Mouse (Mus musculus) hindbrain, embryonic 13.5 days (tissue): ENCODE measurements around the gene Slco3a1. TPM values are rescaled to one million over a fixed set of nuclear protein-coding genes. Genes with fewer than 3 reads are reported as not detected.
A peak's percentile ranks its signal among the peaks of the same experiment; 100 is the strongest.

Experiments
- ATAC-seq: fragments of 200-750 bp; cut with Nextera tagmentation; 2 replicates; pipeline ENCODE4 v1.8.0; 2017; ENCODE audit warnings: moderate TSS enrichment; ENCODE audit not compliant: low FRiP score
- H3K27ac ChIP-seq: fragments of 300-500 bp; sonication (generic); 2 replicates; pipeline ENCODE4 v1.5.1; 2015; ENCODE audit warnings: inconsistent platforms, mild to moderate bottlenecking, moderate library complexity
- H3K27me3 ChIP-seq: fragments of 300-500 bp; sonication (generic); 2 replicates; pipeline ENCODE4 v1.6.1; 2015; ENCODE audit warnings: mild to moderate bottlenecking, inconsistent platforms
- H3K36me3 ChIP-seq: fragments of 300-500 bp; sonication (generic); 2 replicates; pipeline ENCODE4 v1.6.1; 2015; ENCODE audit warnings: mild to moderate bottlenecking, inconsistent platforms
- H3K4me1 ChIP-seq: fragments of 300-500 bp; sonication (generic); replicated peaks from 2 replicates; pipeline ENCODE4 v1.6.1; 2015; ENCODE audit warnings: inconsistent platforms
- H3K4me2 ChIP-seq: fragments of 300-500 bp; sonication (generic); 2 replicates; pipeline ENCODE4 v1.6.1; 2015; ENCODE audit warnings: inconsistent platforms, mild to moderate bottlenecking, moderate library complexity
- H3K4me3 ChIP-seq: fragments of 300-500 bp; sonication (generic); 2 replicates; pipeline ENCODE4 v1.5.1; 2015; ENCODE audit warnings: mild to moderate bottlenecking, inconsistent platforms
- H3K9ac ChIP-seq: fragments of 300-500 bp; sonication (generic); 2 replicates; pipeline ENCODE4 v1.6.1; 2015; ENCODE audit warnings: mild to moderate bottlenecking, inconsistent platforms
- H3K9me3 ChIP-seq: fragments of 300-500 bp; sonication (generic); 2 replicates; pipeline ENCODE4 v1.6.1; 2016; ENCODE audit warnings: inconsistent platforms
- WGBS: fragments of 180-500 bp; shearing (Covaris S2); methylation state at CpG from one replicate; pipeline ENCODE4 v1.1.7; 2015; 5-methylcytosine and 5-hydroxymethylcytosine counted together
- polyA plus RNA-seq: library from polyadenylated mRNA; unstranded; fragments of >200 nt; fragmentation: Nextera tagmentation; extraction: Ambion mirVana; gene quantifications from 2 replicates; pipeline ENCODE4 v1.2.1, GENCODE M21; 2015

Gene Slco3a1
- polyA plus RNA-seq, 1 experiment from 2014 or later, result 18.4 TPM

DNA sequence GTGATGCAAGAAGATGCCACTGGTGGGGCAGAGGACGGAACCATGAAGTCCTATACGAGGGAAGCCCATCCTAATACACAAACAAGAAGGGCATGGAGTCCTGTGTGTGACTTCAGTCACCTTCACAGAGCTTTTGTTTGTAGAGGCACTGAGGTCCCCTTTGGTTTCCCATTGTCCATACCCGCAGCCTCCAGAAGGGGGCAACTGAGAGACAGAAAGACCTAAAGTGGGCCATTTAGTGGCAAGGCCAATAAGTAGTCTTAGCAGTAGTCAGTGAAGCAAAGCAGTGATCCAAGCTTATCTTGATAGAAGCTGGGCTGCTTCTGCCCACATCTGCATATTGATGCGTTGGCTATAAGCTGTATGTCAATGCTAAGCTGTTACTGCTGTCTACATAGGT, 184.9 kb downstream of the Slco3a1 start:
- Histone ChIP-seq H3K4me1 (peaks cover 33% of the 10 kb centered on the region), H3K27ac (no peak overlapping the region), H3K9me3 (no peaks in the 10 kb centered on the region), H3K27me3 (0 out of 2 replicates have a peak, but pooled peaks cover 2% of the 10 kb centered on the region), H3K4me2 (no peak overlapping the region), H3K9ac (no peak overlapping the region), H3K4me3 (no peak overlapping the region), H3K36me3 (no peaks in the 10 kb centered on the region)
- WGBS, result 59% methylated on average over 4 of the region's 4 CpGs
- ATAC-seq, result no peak

DNA sequence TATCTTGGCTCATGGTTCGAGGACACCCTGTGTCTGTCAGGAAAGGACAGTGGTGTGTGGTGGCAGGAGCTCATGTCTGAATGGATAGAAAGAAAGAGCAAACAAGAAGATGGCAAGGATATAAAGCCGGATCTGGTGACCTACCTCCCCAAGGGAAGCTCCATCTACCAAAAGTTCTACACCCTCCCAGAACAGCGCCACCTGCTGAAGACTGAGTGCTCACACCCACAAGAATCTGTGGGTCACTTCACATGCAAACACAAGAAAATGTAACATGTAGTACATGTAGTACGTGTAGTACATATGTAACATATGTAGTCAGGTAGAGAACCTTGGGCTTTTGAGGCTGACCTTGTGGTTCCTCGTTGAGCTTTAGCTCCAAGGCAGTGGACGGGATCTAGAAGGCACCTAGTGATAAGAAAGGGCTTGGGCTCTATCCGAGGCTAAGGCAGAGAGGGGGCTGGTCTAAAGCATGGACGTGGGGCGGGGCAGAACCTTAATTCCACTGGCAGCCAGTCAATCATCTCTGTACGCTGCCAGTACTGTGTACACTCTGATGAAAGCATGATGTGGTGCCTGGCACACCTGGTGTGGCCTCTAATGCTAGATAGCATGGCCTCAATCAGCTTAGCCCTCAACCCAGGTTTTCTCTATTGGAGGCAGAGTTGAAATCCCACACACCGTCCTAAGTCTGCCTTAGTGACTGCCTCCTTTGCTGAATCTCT, 186.2 kb downstream of the Slco3a1 start:
- no peak overlapping the region for H3K4me2 ChIP-seq
- no peaks in the 10 kb centered on the region for H3K36me3 ChIP-seq
- no peak overlapping the region for H3K4me3 ChIP-seq
- WGBS, result 88% methylated on average over 11 of the region's 11 CpGs
- H3K27ac ChIP-seq, result no peak overlapping the region
- H3K27me3 ChIP-seq, result 0 out of 2 replicates have a peak, but pooled peaks cover 2% of the 10 kb centered on the region
- peaks cover 36% of the 10 kb centered on the region for H3K4me1 ChIP-seq
- no peaks in the 10 kb centered on the region for H3K9me3 ChIP-seq
- ATAC-seq, result no peak
- no peak overlapping the region for H3K9ac ChIP-seq

GRCm38 (mm10) chr7:74367350-74367749, 187.2 kb downstream of the Slco3a1 start:
- Histone ChIP-seq H3K27ac (peak overlapping the region; percentile 42; the same call in 1 of the 2 replicates), H3K9me3 (no peaks in the 10 kb centered on the region), H3K4me1 (peaks cover 36% of the 10 kb centered on the region), H3K36me3 (no peaks in the 10 kb centered on the region), H3K9ac (no peak overlapping the region), H3K4me3 (no peak overlapping the region), H3K27me3 (0 out of 2 replicates have a peak, but pooled peaks cover 2% of the 10 kb centered on the region), H3K4me2 (peak overlapping the region; percentile 28)
- ATAC-seq, result no peak
- WGBS, result 34% methylated on average over 7 of the region's 7 CpGs

- no peak for ATAC-seq
- H3K36me3 ChIP-seq, result no peaks in the 10 kb centered on the region
- no peak overlapping the region for H3K9ac ChIP-seq
- no peak overlapping the region for H3K4me2 ChIP-seq
- 0 out of 2 replicates have a peak, but pooled peaks cover 2% of the 10 kb centered on the region for H3K27me3 ChIP-seq
- no peaks in the 10 kb centered on the region for H3K9me3 ChIP-seq
- peaks cover 31% of the 10 kb centered on the region for H3K4me1 ChIP-seq
- 14% methylated on average over 4 of the region's 4 CpGs for WGBS
- H3K4me3 ChIP-seq, result no peak overlapping the region
- no peak overlapping the region for H3K27ac ChIP-seq
These were observed 189.0 kb downstream of the Slco3a1 start for GRCm38 (mm10) chr7:74365623-74366022.

- H3K4me2 ChIP-seq, result no peak overlapping the region
- no peaks in the 10 kb centered on the region for H3K36me3 ChIP-seq
- H3K27ac ChIP-seq, result no peak overlapping the region; the same call in 1 of the 2 replicates
- no peak for ATAC-seq
- no peak overlapping the region for H3K4me3 ChIP-seq
- H3K27me3 ChIP-seq, result 0 out of 2 replicates have a peak, but pooled peaks cover 2% of the 10 kb centered on the region
- H3K9ac ChIP-seq, result peak overlapping the region; percentile 8; the same call in 1 of the 2 replicates
- WGBS, result 92% methylated on average over 3 of the region's 3 CpGs
- H3K4me1 ChIP-seq, result peaks cover 31% of the 10 kb centered on the region
- no peaks in the 10 kb centered on the region for H3K9me3 ChIP-seq
These were observed 189.6 kb downstream of the Slco3a1 start for GRCm38 (mm10) chr7:74364956-74365355.

DNA sequence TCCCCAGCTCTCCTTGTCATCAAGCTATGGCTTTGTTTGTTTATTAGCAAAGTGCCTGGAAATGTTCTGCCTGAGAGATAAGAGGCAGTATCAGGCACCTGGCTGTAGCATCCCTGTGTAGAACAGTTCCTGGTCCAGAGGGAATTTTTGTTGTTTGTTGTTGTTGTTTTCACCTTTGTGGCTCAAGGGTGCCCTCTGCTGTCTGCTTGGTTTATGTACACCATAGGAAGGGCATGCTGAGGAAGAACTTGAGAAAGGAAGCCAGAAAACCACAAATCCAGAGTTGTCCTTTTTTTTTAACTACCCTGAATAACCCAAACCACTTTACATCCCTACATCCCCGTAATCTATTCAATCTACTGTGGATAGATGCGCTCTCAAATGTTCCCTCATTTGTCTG, 191.1 kb downstream of the Slco3a1 start:
- Histone ChIP-seq H3K36me3 (no peaks in the 10 kb centered on the region), H3K9ac (no peak overlapping the region), H3K4me1 (peaks cover 31% of the 10 kb centered on the region), H3K9me3 (no peaks in the 10 kb centered on the region), H3K27ac (no peak overlapping the region), H3K4me3 (no peak overlapping the region), H3K4me2 (no peak overlapping the region), H3K27me3 (no peaks in the 10 kb centered on the region)
- WGBS, result 75% methylated on average over 2 of the region's 2 CpGs
- ATAC-seq, result no peak

DNA sequence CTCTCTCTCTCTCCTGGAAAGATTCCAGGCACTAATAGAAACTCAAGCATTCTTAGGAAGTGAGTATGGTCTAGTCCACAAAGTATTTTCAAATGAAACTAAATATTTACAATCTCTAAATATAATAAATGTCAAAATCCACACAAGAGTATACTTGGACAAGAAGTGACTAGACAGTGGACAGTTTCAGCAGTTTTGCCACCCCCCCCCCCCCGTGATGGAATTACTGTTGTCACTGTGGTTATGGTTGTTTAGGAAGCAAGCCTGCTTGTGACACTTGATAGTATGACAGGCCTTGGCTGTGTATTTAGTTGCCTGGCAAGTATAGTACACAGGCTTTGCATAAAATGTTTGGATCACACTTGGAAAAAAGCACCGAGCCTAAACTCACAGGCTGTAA, 192.9 kb downstream of the Slco3a1 start:
- Histone ChIP-seq H3K9me3 (no peaks in the 10 kb centered on the region), H3K36me3 (no peaks in the 10 kb centered on the region), H3K4me2 (no peak overlapping the region), H3K9ac (no peak overlapping the region), H3K27ac (no peak overlapping the region), H3K4me1 (peaks cover 15% of the 10 kb centered on the region), H3K27me3 (no peaks in the 10 kb centered on the region), H3K4me3 (no peak overlapping the region)
- 88% methylated on average over 2 of the region's 2 CpGs for WGBS
- ATAC-seq, result no peak

DNA sequence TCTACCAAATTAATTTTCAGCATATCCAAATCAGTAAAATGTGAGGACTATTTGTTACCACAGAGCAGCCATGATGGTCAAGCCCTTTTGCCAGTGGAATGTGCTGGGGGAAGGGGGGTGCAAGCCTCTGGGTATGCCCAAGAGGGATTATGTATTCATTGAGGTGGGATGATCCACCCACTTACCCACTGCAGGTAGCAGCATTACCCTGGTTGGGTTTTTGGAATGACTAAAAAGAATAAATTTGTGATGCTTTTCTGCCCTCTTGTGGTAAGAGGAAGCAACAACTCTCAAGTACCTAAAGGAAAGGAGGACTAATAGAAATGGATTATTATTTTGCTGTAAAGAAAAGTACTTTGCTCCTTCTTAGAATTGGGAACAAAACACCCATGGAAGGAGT, 197.6 kb downstream of the Slco3a1 start:
- Histone ChIP-seq H3K36me3 (no peaks in the 10 kb centered on the region), H3K4me1 (peaks cover 21% of the 10 kb centered on the region), H3K9ac (no peak overlapping the region), H3K27ac (no peak overlapping the region), H3K9me3 (no peaks in the 10 kb centered on the region), H3K27me3 (no peaks in the 10 kb centered on the region), H3K4me3 (no peak overlapping the region), H3K4me2 (no peak overlapping the region)
- no peak for ATAC-seq

GRCm38 (mm10) chr7:74354527-74355256, 199.9 kb downstream of the Slco3a1 start:
- Histone ChIP-seq H3K4me3 (no peak overlapping the region), H3K4me2 (no peak overlapping the region), H3K4me1 (peaks cover 21% of the 10 kb centered on the region), H3K9ac (peak overlapping the region; percentile 61; the same call in 1 of the 2 replicates), H3K27ac (peak overlapping the region; percentile 82), H3K9me3 (no peaks in the 10 kb centered on the region), H3K27me3 (no peaks in the 10 kb centered on the region), H3K36me3 (no peaks in the 10 kb centered on the region)
- ATAC-seq, result peak; percentile 57
- 56% methylated on average over 8 of the region's 8 CpGs for WGBS

GRCm38 (mm10) chr7:74353707-74354468, 200.7 kb downstream of the Slco3a1 start:
- Histone ChIP-seq H3K27me3 (no peaks in the 10 kb centered on the region), H3K9me3 (no peaks in the 10 kb centered on the region), H3K36me3 (no peaks in the 10 kb centered on the region), H3K4me2 (no peak overlapping the region), H3K4me3 (no peak overlapping the region), H3K4me1 (peaks cover 28% of the 10 kb centered on the region), H3K27ac (peak overlapping the region; percentile 82), H3K9ac (peak overlapping the region; percentile 61; the same call in 1 of the 2 replicates)
- WGBS, result 69% methylated on average over 13 of the region's 13 CpGs
- ATAC-seq, result peak; percentile 34

GRCm38 (mm10) chr7:74353240-74353639, 201.3 kb downstream of the Slco3a1 start:
- Histone ChIP-seq H3K36me3 (no peaks in the 10 kb centered on the region), H3K9me3 (no peaks in the 10 kb centered on the region), H3K4me2 (no peak overlapping the region), H3K27me3 (no peaks in the 10 kb centered on the region), H3K27ac (no peak overlapping the region), H3K9ac (no peak overlapping the region), H3K4me1 (peaks cover 34% of the 10 kb centered on the region), H3K4me3 (no peak overlapping the region)
- WGBS, result 84% methylated on average over 7 of the region's 7 CpGs
- no peak for ATAC-seq

DNA sequence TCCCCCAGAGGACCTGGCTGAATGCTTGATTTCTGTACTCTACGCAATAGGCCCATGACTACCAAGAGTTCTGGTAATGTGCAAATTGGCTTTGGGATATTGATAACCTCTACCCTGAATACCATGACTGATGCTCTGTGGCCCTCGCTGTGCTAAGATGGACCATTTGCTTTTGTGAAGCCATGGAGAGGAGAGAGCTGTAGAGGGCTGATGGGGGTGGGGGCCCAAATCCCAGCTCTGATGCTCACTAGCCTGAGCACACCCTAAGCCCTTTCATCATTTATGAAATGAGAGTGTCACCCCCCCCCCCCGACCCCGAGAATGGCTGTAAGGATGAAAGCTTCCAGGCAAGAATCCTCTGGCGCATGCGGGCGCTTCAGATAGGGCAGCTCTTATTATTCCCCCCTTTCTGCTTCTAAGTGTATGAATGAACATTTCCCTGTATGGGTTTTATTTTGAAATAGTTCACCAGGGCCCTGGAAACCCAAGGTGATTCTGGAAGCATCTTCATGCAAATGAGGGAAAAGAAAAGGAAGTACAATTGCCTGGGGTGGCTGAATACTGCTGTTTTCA, 206.2 kb downstream of the Slco3a1 start:
- H3K27ac ChIP-seq, result peak overlapping the region; percentile 26; the same call in 1 of the 2 replicates
- H3K4me3 ChIP-seq, result no peak overlapping the region
- 78% methylated on average over 7 of the region's 7 CpGs for WGBS
- ATAC-seq, result no peak
- no peaks in the 10 kb centered on the region for H3K27me3 ChIP-seq
- H3K9ac ChIP-seq, result no peak overlapping the region
- no peaks in the 10 kb centered on the region for H3K36me3 ChIP-seq
- no peak overlapping the region for H3K4me2 ChIP-seq
- H3K9me3 ChIP-seq, result no peaks in the 10 kb centered on the region
- H3K4me1 ChIP-seq, result peaks cover 36% of the 10 kb centered on the region
